Mouse (Mus musculus) kidney, adult 11 months (tissue): Measurements from ENCODE around the gene Adgrl2.

Experiments used
- DNase-seq: peaks from one replicate; pipeline ENCODE4 v3.0.0; 2022

Adgrl2 gene

GRCm38 (mm10) chr3:148971893-148972596 is 18.3 kb downstream of the Adgrl2 start:
- DNase-seq, result no peak

- DNase-seq, result no peak
Measured at GRCm38 (mm10) chr3:148964991-148965605, 25.3 kb downstream of the Adgrl2 start.

GRCm38 (mm10) chr3:148963381-148964044 is 26.8 kb downstream of the Adgrl2 start:
- no peak for DNase-seq

GRCm38 (mm10) chr3:148961611-148962010 is 28.7 kb downstream of the Adgrl2 start:
- DNase-seq, result no peak

- no peak for DNase-seq
Measured at GRCm38 (mm10) chr3:148960751-148961289, 29.5 kb downstream of the Adgrl2 start.

DNA sequence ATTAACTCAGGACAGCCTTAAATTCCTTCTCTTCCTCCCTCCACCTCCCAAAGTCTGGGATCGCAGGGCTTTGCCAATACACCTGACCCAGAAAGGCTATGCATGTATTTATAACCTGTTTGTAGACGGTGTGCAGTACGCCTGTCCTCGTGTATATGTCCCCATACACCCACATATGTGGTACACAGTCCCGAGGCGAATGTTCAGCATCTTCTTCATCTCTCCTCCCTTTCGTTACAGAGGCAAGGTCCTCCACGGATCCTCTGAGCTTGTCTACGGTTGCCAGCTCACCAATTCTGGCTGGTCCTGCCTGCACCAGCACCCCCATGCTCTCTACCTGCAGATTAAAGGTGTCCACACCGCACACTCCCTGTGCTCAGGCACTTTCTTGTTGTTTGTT is 30.1 kb downstream of the Adgrl2 start:
- DNase-seq, result no peak

DNA sequence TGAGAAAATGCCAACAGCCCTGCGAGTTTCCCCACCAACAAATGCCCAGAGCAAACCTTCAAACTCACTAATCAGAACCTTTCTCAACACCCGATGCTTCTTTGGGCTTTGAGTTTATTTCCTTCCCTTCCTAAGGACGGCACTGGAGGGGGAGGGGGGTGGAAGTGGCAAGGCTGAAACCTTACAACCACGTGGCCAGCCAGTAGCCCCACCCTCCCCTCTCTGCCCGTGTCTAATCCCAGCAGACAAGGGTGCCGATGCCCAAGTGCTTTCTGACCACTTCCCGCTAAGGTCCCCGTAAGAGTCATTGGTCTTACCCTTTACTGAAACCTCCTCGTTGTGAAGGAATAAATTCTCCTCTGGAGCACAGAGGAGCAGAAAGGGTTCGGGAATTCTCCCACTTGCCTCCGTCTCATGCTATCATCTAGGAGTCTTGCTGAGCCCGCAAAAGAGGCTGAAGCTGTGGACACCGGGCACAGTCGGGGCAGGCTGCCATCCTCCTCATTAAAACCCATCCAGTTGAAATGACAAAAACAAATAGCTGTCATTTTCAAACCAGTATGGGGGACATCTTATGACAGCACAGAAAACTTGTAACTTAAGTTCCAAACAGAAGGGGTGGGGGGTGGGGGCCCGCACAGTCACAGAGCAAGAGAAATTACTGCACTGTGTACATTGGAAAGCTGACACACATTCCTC is 30.9 kb downstream of the Adgrl2 start:
- peak; percentile 43 for DNase-seq

DNA sequence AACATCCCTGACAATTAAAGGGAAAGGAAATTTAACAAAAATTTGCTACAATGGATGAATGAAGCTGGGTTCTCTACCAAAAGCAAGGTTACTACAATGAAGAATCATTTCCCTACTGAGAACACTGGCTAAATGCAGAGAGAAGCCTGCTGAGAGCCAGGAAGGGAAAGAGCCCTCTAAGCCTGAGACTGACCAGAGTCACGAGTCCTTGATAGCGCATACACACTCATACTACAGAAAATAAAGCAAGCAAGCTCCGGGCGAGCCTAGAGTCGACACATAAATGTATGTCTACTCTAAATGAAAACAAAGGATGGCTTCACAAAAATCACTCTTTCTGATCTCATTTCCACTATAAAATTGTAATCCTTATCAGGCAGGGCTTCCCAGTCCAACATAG is 31.6 kb downstream of the Adgrl2 start:
- DNase-seq, result no peak

DNA sequence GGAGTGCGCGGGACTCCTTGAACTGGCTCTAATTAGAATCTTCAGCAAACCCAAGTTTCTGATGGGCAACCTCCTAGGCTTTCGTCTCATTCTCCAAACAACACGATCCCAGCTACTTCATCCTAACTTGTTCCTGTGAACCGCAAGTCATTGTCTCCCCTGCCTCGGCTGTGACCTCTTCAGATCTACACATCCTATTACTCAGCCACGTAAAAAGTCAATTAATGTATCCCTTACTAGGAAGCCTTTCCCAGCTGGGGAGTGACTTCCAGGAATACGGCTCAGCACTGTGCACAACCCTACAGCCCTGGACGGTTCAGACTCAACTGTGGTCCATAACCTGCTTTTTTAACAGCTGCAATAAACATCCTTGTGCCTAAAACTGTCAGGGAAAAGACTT is 32.2 kb downstream of the Adgrl2 start:
- no peak for DNase-seq

DNA sequence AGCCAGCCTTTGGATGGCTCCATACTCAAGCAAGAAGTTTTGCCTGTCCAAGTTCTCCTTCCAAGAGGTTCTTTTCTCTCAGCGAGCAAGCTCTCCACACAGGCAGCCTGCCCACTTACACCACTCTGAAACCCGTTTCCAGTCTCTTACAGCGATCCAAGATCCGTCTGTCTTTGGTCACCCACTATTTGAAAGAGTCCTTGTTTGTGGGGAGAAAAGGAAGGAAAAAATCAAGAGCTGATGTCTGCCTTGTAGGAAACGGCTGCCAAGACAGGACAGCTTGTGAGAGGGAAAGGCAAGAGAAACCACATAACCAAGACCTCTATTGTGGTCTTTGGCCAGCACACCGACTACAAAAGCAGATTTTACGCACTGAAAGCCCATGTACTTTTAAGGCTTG is 33.5 kb downstream of the Adgrl2 start:
- DNase-seq, result no peak

DNA sequence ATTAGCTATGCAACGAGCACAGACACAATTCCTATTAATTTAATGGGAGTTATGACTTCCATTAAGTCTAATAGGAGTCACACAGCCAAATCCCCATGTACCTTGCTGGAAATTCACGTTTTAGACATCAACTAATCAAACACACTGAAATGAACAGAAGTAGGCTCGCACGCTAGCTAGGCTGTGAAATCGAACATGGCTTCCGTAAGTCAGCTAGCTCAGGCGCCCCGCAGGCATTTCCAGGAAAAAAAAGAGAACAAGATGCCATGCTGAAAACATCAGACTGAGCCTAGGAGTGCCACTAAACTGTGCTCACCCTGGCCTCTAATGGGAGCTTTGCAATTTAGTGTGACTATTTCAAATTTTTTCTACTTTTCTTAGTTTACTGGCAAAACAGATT is 40.6 kb downstream of the Adgrl2 start:
- DNase-seq, result no peak

- no peak for DNase-seq
Measured at GRCm38 (mm10) chr3:148947805-148948405, 42.5 kb downstream of the Adgrl2 start.

- no peak for DNase-seq
Measured at GRCm38 (mm10) chr3:148947266-148947665, 43.1 kb downstream of the Adgrl2 start.

- DNase-seq, result no peak
Measured at GRCm38 (mm10) chr3:148945534-148945933, 44.8 kb downstream of the Adgrl2 start.

DNA sequence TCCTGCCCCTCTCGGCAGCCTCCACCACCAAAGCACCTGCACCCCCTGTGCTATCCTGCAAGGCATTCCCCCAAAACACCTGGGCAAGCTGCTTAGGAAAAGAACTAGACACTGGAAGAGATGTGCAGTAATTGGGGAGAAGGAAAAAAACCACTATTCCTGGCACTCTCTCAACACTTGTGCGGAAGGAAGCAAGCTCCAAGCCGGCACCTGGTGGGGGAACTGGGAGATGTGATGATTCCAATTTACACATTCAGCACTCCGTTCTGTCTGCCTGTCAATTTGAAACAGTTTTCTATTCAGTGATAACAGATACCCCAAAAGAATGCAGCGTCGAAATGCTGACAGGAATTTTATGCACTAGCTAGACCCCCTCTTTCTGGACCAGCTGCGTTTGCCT is 50.9 kb downstream of the Adgrl2 start:
- DNase-seq, result no peak

DNA sequence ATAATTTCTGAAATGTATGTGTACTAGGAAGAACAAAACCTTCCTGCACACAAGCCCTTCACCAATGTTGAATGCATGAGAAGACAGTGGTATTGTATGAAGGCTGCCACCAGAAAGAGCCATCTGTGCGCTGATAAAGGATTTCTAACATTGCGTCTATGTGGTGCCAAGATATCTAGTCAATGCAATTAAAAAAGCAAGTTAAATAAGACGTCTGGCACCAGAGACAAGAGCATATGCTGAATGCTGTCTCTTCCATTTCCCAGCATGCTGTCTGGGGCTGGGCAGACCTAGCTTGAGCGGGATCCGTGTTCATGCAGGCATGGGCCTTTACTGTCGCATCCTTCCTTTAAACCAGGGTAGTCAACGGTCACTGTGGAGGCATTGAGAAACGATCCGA is 55.3 kb downstream of the Adgrl2 start:
- DNase-seq, result no peak

- no peak for DNase-seq
Measured at GRCm38 (mm10) chr3:148934279-148934678, 56.1 kb downstream of the Adgrl2 start.

DNA sequence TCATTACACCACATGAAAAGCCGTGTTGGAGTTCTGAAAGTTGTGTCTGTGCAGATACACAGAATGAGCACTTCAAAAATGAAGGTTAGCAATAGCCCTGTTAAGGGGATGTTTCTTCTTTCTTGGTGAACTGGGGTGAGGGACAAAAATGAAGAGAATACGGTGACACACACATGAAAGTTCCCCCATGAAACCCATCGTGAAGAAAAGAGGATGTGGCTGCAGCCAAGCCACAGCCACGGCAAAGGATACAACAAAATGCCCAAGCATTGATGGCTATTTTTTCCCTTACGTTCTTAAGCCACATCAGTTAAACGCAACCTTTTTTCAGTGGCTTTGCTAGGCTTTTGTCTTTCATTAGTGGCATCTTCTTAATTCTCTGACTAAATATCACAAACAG is 57.2 kb downstream of the Adgrl2 start:
- no peak for DNase-seq

DNA sequence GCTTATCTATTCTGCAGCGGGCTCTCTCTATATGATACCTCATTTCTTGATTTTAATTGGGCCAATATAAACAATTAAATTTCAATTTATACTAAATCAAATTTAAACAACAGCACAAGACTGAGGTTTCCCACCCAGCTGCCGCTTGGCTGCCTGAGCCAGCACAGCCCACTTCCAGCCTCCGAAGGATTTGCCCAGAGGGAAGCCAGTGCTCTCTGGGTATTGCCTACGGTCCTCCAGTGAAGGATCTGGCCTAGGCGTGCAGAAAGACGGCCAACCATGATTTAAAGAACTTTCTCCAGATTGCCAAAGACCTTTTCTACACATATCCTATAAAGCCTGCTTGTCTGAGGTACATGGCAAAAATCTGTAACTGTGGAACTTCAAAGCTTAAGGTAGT is 59.4 kb downstream of the Adgrl2 start:
- DNase-seq, result no peak

GRCm38 (mm10) chr3:148926330-148926729 is 64.0 kb downstream of the Adgrl2 start:
- peak; percentile 31 for DNase-seq

DNA sequence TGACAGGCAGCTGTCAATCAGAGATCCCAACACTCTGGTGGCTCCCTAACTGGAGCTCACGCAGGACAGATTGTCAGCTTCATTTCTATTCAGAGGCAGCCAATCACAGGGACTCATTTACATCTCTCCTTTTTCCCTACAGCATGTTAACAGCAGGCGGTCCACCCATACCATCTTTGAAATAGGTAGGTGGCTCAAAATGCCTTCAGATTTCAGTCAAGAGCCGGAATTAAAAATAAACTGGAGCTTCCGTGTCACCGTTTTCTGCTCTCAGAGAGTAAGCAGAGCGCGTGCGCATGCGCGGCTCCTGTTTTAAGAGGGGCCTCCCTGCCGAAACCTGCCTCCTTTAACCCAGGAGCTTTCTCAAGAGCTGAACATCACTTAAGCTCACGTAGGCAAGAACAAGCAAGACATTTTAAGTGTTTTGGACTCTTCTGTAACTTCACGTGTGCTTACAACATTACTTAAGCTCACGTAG is 67.7 kb downstream of the Adgrl2 start:
- DNase-seq, result peak; percentile 19

DNA sequence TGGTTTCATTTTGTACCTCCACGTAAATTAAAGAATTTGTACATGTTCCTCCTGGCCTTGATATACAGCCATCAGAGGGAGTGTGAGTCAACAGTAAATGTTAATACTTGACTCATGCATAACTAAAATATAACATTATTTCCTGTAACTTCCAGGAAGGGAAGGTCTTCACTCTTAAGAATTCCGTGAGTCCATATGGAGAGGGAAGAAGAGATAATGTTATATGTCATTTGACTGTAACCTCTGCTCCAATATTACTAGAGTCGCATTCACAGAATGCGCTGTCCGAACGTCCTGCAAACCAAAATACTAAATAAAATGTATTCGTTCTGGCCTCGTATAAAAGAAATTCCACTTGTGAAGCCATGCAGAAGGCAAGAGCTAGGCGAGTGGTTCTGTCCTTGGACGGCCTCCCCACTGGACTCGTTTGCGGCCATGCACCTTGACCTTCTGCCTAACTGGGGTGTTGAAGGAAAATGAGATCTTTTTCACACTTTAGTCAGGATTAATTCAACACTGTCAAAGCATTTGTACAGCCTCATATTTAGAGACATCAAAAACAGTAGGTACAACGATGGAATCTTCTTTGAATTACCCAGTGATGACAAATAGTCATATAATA is 68.3 kb downstream of the Adgrl2 start:
- DNase-seq, result peak; percentile 60
